Mouse (Mus musculus): ENCODE data around the gene Drd1. TPM values are rescaled to one million over a fixed set of nuclear protein-coding genes. Genes with fewer than 3 reads are reported as not detected.

The Drd1 gene
- not detected for polyA plus RNA-seq (2012; fragmentation: generic; extraction: Trizol)
- long read RNA-seq, experiment 1: 0 reads
- long read RNA-seq, experiment 2: 0 reads

DNA sequence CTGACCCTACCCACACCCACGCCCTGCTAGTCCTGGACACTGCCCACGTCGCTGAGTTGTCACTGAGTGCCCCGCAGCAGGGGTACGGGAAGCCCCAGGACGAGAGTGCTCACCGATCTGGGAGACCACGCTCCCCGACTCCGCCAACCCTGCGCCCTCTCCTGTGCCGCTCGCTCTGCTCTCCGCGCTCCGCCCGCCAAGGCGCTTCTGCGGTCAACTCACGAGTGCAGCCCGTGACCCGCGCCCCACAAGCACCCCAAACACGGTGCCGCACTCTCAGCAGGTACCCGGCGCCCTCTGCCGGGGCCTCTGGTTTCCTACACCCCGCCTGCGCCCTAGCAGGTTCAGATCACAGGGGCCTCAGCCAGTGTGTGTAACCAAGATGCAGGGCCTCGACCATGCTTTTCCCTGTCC, at the start of gene Drd1:
Drd1 (minus strand) TSS at position 258 of the 414 bp plus-strand sequence.
- Histone ChIP-seq H3K36me3 (ENCODE audit: control insufficient read depth, insufficient read depth) (no peaks in the 10 kb centered on the region), H3K79me3 (ENCODE audit: low read depth) (no peaks in the 10 kb centered on the region), H3K4me3 (ENCODE audit: insufficient read depth, poor library complexity, severe bottlenecking) (no peak within 1 kb of the TSS), H3K27me3 (ENCODE audit: control insufficient read depth, insufficient read depth, insufficient read length) (peaks cover 62% of the 10 kb centered on the region), H3ac (ENCODE audit: control insufficient read depth, insufficient read length, low read depth) (no peak within 1 kb of the TSS), H3K79me2 (ENCODE audit: control insufficient read depth, insufficient read depth) (no peaks in the 10 kb centered on the region)
- TF ChIP-seq CTCF (IDR thresholded peaks at IDR 0.05; ENCODE audit: control insufficient read depth, insufficient read depth, insufficient read length): peak; percentile 72
- no peak for TF ChIP-seq FOSL1 (IDR thresholded peaks at IDR 0.05; ENCODE audit: insufficient read depth, low read length, poor library complexity, severe bottlenecking)

DNA sequence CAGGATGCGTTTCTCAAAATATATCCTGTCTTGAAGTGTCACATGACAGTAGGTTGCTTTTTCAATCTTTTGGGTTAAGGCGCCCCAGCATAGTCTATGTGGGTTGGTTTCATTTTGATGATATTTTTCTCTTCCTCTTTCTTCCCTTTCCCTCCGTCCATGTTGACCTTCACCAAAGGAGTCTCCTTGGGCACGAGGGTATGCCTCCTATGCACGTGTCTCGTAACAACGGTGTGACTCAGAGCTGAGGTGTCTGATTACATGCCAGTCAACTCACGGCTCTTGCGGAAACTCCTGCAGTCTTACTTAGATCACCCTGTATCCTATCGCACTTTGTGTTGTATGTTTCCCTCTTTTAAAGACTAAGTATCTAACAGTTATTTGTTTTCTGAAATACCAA, 48.4 kb upstream of the Drd1 start:
- peaks cover 1% of the 10 kb centered on the region for H3K79me3 ChIP-seq (ENCODE audit: low read depth)
- no peaks in the 10 kb centered on the region for H3K27me3 ChIP-seq (ENCODE audit: control insufficient read depth, insufficient read depth, insufficient read length)
- peaks cover 61% of the 10 kb centered on the region for H3K36me3 ChIP-seq (ENCODE audit: control insufficient read depth, insufficient read depth)
- peak; percentile 85 for TF ChIP-seq MAX (IDR thresholded peaks at IDR 0.05)
- TF ChIP-seq FOSL1 (IDR thresholded peaks at IDR 0.05; ENCODE audit: insufficient read depth, low read length, poor library complexity, severe bottlenecking): no peak
- TF ChIP-seq USF1 (IDR thresholded peaks at IDR 0.05; ENCODE audit: low read depth): peak; percentile 24
- H3K4me3 ChIP-seq (ENCODE audit: insufficient read depth, poor library complexity, severe bottlenecking): no peak overlapping the region
- H3K79me2 ChIP-seq (ENCODE audit: control insufficient read depth, insufficient read depth): peaks cover 3% of the 10 kb centered on the region
- no peak overlapping the region for H3ac ChIP-seq (ENCODE audit: control insufficient read depth, insufficient read length, low read depth)

GRCm38 (mm10) chr13:54103271-54103670, 47.8 kb upstream of the Drd1 start:
- peaks cover 65% of the 10 kb centered on the region for H3K36me3 ChIP-seq (ENCODE audit: control insufficient read depth, insufficient read depth)
- H3ac ChIP-seq (ENCODE audit: control insufficient read depth, insufficient read length, low read depth): no peak overlapping the region
- H3K79me3 ChIP-seq (ENCODE audit: low read depth): peaks cover 1% of the 10 kb centered on the region
- no peak for TF ChIP-seq USF1 (IDR thresholded peaks at IDR 0.05; ENCODE audit: low read depth)
- TF ChIP-seq MYOD1 (IDR thresholded peaks at IDR 0.05; ENCODE audit: control insufficient read depth, insufficient read length, low read depth): no peak
- no peak for TF ChIP-seq MAX (IDR thresholded peaks at IDR 0.05)
- no peak for TF ChIP-seq CTCF (IDR thresholded peaks at IDR 0.05; ENCODE audit: control insufficient read depth, insufficient read depth, insufficient read length)
- TF ChIP-seq CEBPB (IDR thresholded peaks at IDR 0.05; ENCODE audit: low read depth): no peak
- TF ChIP-seq FOSL1 (IDR thresholded peaks at IDR 0.05; ENCODE audit: insufficient read depth, low read length, poor library complexity, severe bottlenecking): no peak
- TF ChIP-seq MYOG (IDR thresholded peaks at IDR 0.05; ENCODE audit: control insufficient read depth, extremely low read depth, insufficient read length): no peak
- H3K79me2 ChIP-seq (ENCODE audit: control insufficient read depth, insufficient read depth): peaks cover 3% of the 10 kb centered on the region
- no peak overlapping the region for H3K4me3 ChIP-seq (ENCODE audit: insufficient read depth, poor library complexity, severe bottlenecking)
- H3K27me3 ChIP-seq (ENCODE audit: control insufficient read depth, insufficient read depth, insufficient read length): no peaks in the 10 kb centered on the region

DNA sequence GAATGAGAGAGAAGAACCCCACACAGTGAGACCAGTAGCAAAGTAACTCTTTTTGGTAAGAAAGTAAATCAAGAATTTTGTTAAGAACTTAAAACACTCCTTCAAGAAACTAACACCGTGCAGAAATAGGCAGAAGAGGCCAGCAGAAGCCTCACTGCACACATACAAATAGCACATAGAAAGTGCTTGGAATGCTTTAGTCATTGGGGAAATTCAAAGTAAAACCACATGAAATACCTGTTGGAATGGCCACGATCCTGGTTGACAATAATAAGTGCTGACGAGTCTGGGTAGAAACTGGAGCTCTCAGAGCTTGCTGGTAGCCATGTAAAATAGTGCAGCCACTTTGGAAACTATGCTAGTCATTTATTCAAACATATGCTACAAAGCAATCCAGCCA, 46.6 kb upstream of the Drd1 start:
- Histone ChIP-seq H3K36me3 (ENCODE audit: control insufficient read depth, insufficient read depth) (peaks cover 56% of the 10 kb centered on the region), H3K79me2 (ENCODE audit: control insufficient read depth, insufficient read depth) (peaks cover 3% of the 10 kb centered on the region), H3K4me3 (ENCODE audit: insufficient read depth, poor library complexity, severe bottlenecking) (no peak overlapping the region), H3K79me3 (ENCODE audit: low read depth) (peaks cover 1% of the 10 kb centered on the region), H3ac (ENCODE audit: control insufficient read depth, insufficient read length, low read depth) (no peak overlapping the region), H3K27me3 (ENCODE audit: control insufficient read depth, insufficient read depth, insufficient read length) (no peaks in the 10 kb centered on the region)
- TF ChIP-seq MAX (IDR thresholded peaks at IDR 0.05) (no peak), MYOD1 (IDR thresholded peaks at IDR 0.05; ENCODE audit: control insufficient read depth, insufficient read length, low read depth) (no peak), MYOG (IDR thresholded peaks at IDR 0.05; ENCODE audit: control insufficient read depth, extremely low read depth, insufficient read length) (no peak), CTCF (IDR thresholded peaks at IDR 0.05; ENCODE audit: control insufficient read depth, insufficient read depth, insufficient read length) (no peak), CEBPB (IDR thresholded peaks at IDR 0.05; ENCODE audit: low read depth) (no peak), FOSL1 (IDR thresholded peaks at IDR 0.05; ENCODE audit: insufficient read depth, low read length, poor library complexity, severe bottlenecking) (no peak), USF1 (IDR thresholded peaks at IDR 0.05; ENCODE audit: low read depth) (no peak)

- peaks cover 55% of the 10 kb centered on the region for H3K36me3 ChIP-seq (ENCODE audit: control insufficient read depth, insufficient read depth)
- peaks cover 3% of the 10 kb centered on the region for H3K79me2 ChIP-seq (ENCODE audit: control insufficient read depth, insufficient read depth)
- no peak overlapping the region for H3ac ChIP-seq (ENCODE audit: control insufficient read depth, insufficient read length, low read depth)
- no peak overlapping the region for H3K4me3 ChIP-seq (ENCODE audit: insufficient read depth, poor library complexity, severe bottlenecking)
- peaks cover 1% of the 10 kb centered on the region for H3K79me3 ChIP-seq (ENCODE audit: low read depth)
- no peaks in the 10 kb centered on the region for H3K27me3 ChIP-seq (ENCODE audit: control insufficient read depth, insufficient read depth, insufficient read length)
- TF ChIP-seq USF1 (IDR thresholded peaks at IDR 0.05; ENCODE audit: low read depth) (no peak), FOSL1 (IDR thresholded peaks at IDR 0.05; ENCODE audit: insufficient read depth, low read length, poor library complexity, severe bottlenecking) (peak; percentile 97), MYOD1 (IDR thresholded peaks at IDR 0.05; ENCODE audit: control insufficient read depth, insufficient read length, low read depth) (peak; percentile 7)
Measured at GRCm38 (mm10) chr13:54101031-54101820, 45.7 kb upstream of the Drd1 start.

DNA sequence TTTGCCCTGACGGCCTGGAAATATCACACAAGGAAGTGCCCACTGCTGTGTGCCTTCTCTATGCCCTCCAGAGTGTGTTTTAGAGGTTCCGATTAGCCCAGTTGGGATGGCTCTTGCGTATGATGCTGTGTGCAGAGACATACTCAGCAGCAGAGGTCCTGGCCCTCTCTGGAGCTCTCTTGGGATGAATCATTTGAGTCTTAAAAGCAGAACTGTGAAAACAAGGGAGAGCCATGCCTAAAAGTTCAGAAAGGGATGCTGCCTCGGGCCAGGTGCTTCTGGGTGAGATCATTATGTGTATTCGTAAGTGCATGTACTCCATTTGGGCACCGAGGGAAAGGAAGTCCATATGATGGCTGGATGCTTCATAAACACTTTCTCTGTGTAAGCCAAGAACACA, 42.3 kb upstream of the Drd1 start:
- Histone ChIP-seq H3ac (ENCODE audit: control insufficient read depth, insufficient read length, low read depth) (no peak overlapping the region), H3K79me2 (ENCODE audit: control insufficient read depth, insufficient read depth) (no peaks in the 10 kb centered on the region), H3K36me3 (ENCODE audit: control insufficient read depth, insufficient read depth) (peaks cover 65% of the 10 kb centered on the region), H3K79me3 (ENCODE audit: low read depth) (no peaks in the 10 kb centered on the region), H3K27me3 (ENCODE audit: control insufficient read depth, insufficient read depth, insufficient read length) (no peaks in the 10 kb centered on the region), H3K4me3 (ENCODE audit: insufficient read depth, poor library complexity, severe bottlenecking) (no peak overlapping the region)
- TF ChIP-seq MYOD1 (IDR thresholded peaks at IDR 0.05; ENCODE audit: control insufficient read depth, insufficient read length, low read depth) (no peak), MAX (IDR thresholded peaks at IDR 0.05) (no peak), USF1 (IDR thresholded peaks at IDR 0.05; ENCODE audit: low read depth) (no peak), FOSL1 (IDR thresholded peaks at IDR 0.05; ENCODE audit: insufficient read depth, low read length, poor library complexity, severe bottlenecking) (no peak), MYOG (IDR thresholded peaks at IDR 0.05; ENCODE audit: control insufficient read depth, extremely low read depth, insufficient read length) (no peak), CEBPB (IDR thresholded peaks at IDR 0.05; ENCODE audit: low read depth) (no peak), CTCF (IDR thresholded peaks at IDR 0.05; ENCODE audit: control insufficient read depth, insufficient read depth, insufficient read length) (no peak)
